In genomic region chr5:75871120-75871519, GRCm38 (mm10) we compare ENCODE assay signal across 8 mouse cellular contexts.
DNase-seq lines count a peak whose midpoint lies in the region; ATAC-seq and TF ChIP-seq lines count a peak whose summit lies in the region.

No protein-coding gene starts in this region.

- H3K9ac ChIP-seq in forebrain, postnatal 0 days, result no peak overlapping the region
- H3K9ac ChIP-seq in forebrain, embryonic 12.5 days, result no peak overlapping the region
- H3K9ac ChIP-seq in heart, postnatal 0 days (replicated peaks; ENCODE audit: low read depth, low read length), result no peak overlapping the region
- H3K9ac ChIP-seq in stomach, postnatal 0 days (ENCODE audit: low read length), result no peak overlapping the region

- H3K27me3 ChIP-seq in forebrain, postnatal 0 days (ENCODE audit: insufficient read depth, low read length), result no peaks in the 10 kb centered on the region
- no peaks in the 10 kb centered on the region for H3K27me3 ChIP-seq in forebrain, embryonic 12.5 days
- H3K27me3 ChIP-seq in heart, postnatal 0 days (ENCODE audit: control insufficient read depth, insufficient read depth, low read length), result no peaks in the 10 kb centered on the region
- no peaks in the 10 kb centered on the region for H3K27me3 ChIP-seq in megakaryocyte, embryonic 14.5 days (replicated peaks)
- no peaks in the 10 kb centered on the region for H3K27me3 ChIP-seq in stomach, postnatal 0 days (ENCODE audit: control insufficient read depth, insufficient read depth, low read length)

- H3K4me3 ChIP-seq in forebrain, postnatal 0 days (ENCODE audit: low read depth, low read length), result no peak overlapping the region
- H3K4me3 ChIP-seq in forebrain, embryonic 12.5 days (replicated peaks), result no peak overlapping the region
- no peak overlapping the region for H3K4me3 ChIP-seq in heart, postnatal 0 days (ENCODE audit: low read depth, low read length)
- H3K4me3 ChIP-seq in megakaryocyte, embryonic 14.5 days (replicated peaks), result peak overlapping the region; percentile 16
- H3K4me3 ChIP-seq in stomach, postnatal 0 days (ENCODE audit: low read depth, low read length), result no peak overlapping the region

- peak; percentile 74 for DNase-seq in forebrain, postnatal 0 days
- DNase-seq in adipocyte (ENCODE audit: low spot score), result peak; percentile 85
- peak; percentile 95 for DNase-seq in embryo, embryonic 10.5 days (ENCODE audit: low spot score)
- peak; percentile 83 for DNase-seq in heart, postnatal 0 days (ENCODE audit: low spot score)
- peak; percentile 45 to 64 for DNase-seq in layer of hippocampus, postnatal 36 days
- DNase-seq in stomach, postnatal 0 days (ENCODE audit: low spot score), result peak; percentile 56

- no peaks in the 10 kb centered on the region for H3K9me3 ChIP-seq in forebrain, postnatal 0 days (ENCODE audit: low read length)
- H3K9me3 ChIP-seq in forebrain, embryonic 12.5 days, result no peaks in the 10 kb centered on the region
- H3K9me3 ChIP-seq in heart, postnatal 0 days (replicated peaks; ENCODE audit: control insufficient read depth, low read length), result 0 out of 2 replicates have a peak, but pooled peaks cover 3% of the 10 kb centered on the region
- no peaks in the 10 kb centered on the region for H3K9me3 ChIP-seq in megakaryocyte, embryonic 14.5 days
- H3K9me3 ChIP-seq in stomach, postnatal 0 days (ENCODE audit: control insufficient read depth, low read length), result no peaks in the 10 kb centered on the region

- no peak overlapping the region for H3K4me2 ChIP-seq in forebrain, postnatal 0 days (ENCODE audit: low read depth)
- no peak overlapping the region for H3K4me2 ChIP-seq in forebrain, embryonic 12.5 days
- H3K4me2 ChIP-seq in heart, postnatal 0 days (ENCODE audit: low read depth, low read length), result no peak overlapping the region
- H3K4me2 ChIP-seq in stomach, postnatal 0 days (replicated peaks; ENCODE audit: low read depth), result no peak overlapping the region

- no peaks in the 10 kb centered on the region for H3K4me1 ChIP-seq in forebrain, postnatal 0 days (ENCODE audit: insufficient read depth)
- 0 out of 2 replicates have a peak, but pooled peaks cover 4% of the 10 kb centered on the region for H3K4me1 ChIP-seq in forebrain, embryonic 12.5 days
- no peaks in the 10 kb centered on the region for H3K4me1 ChIP-seq in heart, postnatal 0 days (ENCODE audit: control insufficient read depth, insufficient read depth)
- peaks cover 28% of the 10 kb centered on the region for H3K4me1 ChIP-seq in megakaryocyte, embryonic 14.5 days
- no peaks in the 10 kb centered on the region for H3K4me1 ChIP-seq in stomach, postnatal 0 days (replicated peaks; ENCODE audit: control insufficient read depth, insufficient read depth)

- H3K27ac ChIP-seq in forebrain, postnatal 0 days (ENCODE audit: low read depth, low read length), result no peak overlapping the region
- H3K27ac ChIP-seq in forebrain, embryonic 12.5 days, result no peak overlapping the region
- H3K27ac ChIP-seq in heart, postnatal 0 days (ENCODE audit: low read depth), result no peak overlapping the region
- H3K27ac ChIP-seq in stomach, postnatal 0 days (replicated peaks), result no peak overlapping the region

- peak; percentile 82 for TF ChIP-seq CTCF in forebrain, postnatal 0 days (IDR thresholded peaks at IDR 0.05; ENCODE audit: low read depth)
- TF ChIP-seq CTCF in heart, postnatal 0 days (IDR thresholded peaks at IDR 0.05; ENCODE audit: low read depth), result peak; percentile 94
- peak; percentile 94 for TF ChIP-seq CTCF in stomach, postnatal 0 days (IDR thresholded peaks at IDR 0.05; ENCODE audit: low read depth)

- 25% methylated on average over 8 of the region's 8 CpGs for WGBS in forebrain, postnatal 0 days
- 27% methylated on average over 8 of the region's 8 CpGs for WGBS in forebrain, embryonic 12.5 days
- WGBS in heart, postnatal 0 days, result 13% methylated on average over 8 of the region's 8 CpGs
- WGBS in stomach, postnatal 0 days, result 33% methylated on average over 8 of the region's 8 CpGs

- no peak for TF ChIP-seq EP300 in heart, postnatal 0 days (IDR thresholded peaks at IDR 0.05; ENCODE audit: low read depth)
- TF ChIP-seq EP300 in stomach, postnatal 0 days (optimal IDR thresholded peaks at IDR 0.05), result no peak

- H3K36me3 ChIP-seq in forebrain, postnatal 0 days (ENCODE audit: insufficient read depth), result no peaks in the 10 kb centered on the region
- H3K36me3 ChIP-seq in forebrain, embryonic 12.5 days (replicated peaks), result no peaks in the 10 kb centered on the region
- H3K36me3 ChIP-seq in heart, postnatal 0 days (replicated peaks; ENCODE audit: control insufficient read depth, insufficient read depth, low read length), result no peaks in the 10 kb centered on the region
- H3K36me3 ChIP-seq in megakaryocyte, embryonic 14.5 days (replicated peaks; ENCODE audit: low read length), result peaks cover 3% of the 10 kb centered on the region
- H3K36me3 ChIP-seq in stomach, postnatal 0 days (ENCODE audit: control insufficient read depth, insufficient read depth, low read length), result no peaks in the 10 kb centered on the region

- peak; percentile 32 for ATAC-seq in forebrain, postnatal 0 days
- ATAC-seq in forebrain, embryonic 12.5 days (ENCODE audit: low FRiP score), result no peak
- ATAC-seq in heart, postnatal 0 days (ENCODE audit: insufficient read depth, low read depth), result peak; percentile 75
- peak; percentile 53; the same call in 1 of the 2 replicates for ATAC-seq in stomach, postnatal 0 days (ENCODE audit: low FRiP score, low TSS enrichment)
